Mouse (Mus musculus): ENCODE measurements at regions not wholly inside any gene's neighbourhood (a gene's known extent, or its start where the extent isn't known, plus 50 kb on each side); places are given as distances from the start of the nearest gene placed in this dataset.

DNA sequence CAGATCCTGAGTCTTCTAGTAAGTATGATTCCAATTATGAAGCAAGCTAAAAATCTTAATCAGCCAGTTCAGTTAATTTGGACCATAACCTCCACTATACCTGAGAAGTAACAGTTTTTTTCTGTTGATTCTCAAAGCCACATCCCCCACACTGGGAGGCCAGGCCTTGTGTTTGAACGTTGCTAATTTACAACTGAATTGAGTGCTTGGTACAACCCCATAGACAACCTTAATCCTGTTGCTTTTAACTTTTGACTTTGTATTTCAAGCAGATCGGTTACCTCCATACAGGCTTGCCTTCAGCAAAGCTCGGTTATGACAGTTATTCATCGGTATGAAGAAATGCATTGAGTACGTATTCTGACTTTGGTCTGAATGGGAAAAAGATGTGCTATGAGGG, 105.3 kb downstream of the B3gnt5 start:
- TF ChIP-seq POLR2A (IDR thresholded peaks at IDR 0.05; ENCODE audit: borderline replicate concordance, insufficient read depth, low read length), result no peak
- no peak for TF ChIP-seq CTCF (IDR thresholded peaks at IDR 0.05; ENCODE audit: borderline replicate concordance, insufficient read depth, low read depth, low read length)
